Mouse (Mus musculus) embryonic facial prominence, embryonic 13.5 days (tissue): ENCODE data around the gene Camkk1. TPM values are rescaled to one million over a fixed set of nuclear protein-coding genes. Genes with fewer than 3 reads are reported as not detected.

ENCODE experiments used
- polyA plus RNA-seq: library from polyadenylated mRNA; unstranded; fragments of >200 nt; fragmentation: Nextera tagmentation; extraction: Ambion mirVana; gene quantifications from 2 replicates; pipeline ENCODE4 v1.2.1, GENCODE M21; 2015

Gene Camkk1
- polyA plus RNA-seq, 1 experiment from 2014 or later: 8.6 TPM

Other genes starting within 250 kb of the Camkk1 start
- 7.8 and 8.5 TPM in 2 replicates for gene Cyb5d2, start 222.9 kb upstream of the Camkk1 start, polyA plus RNA-seq
- gene Zzef1, start 222.8 kb upstream of the Camkk1 start, polyA plus RNA-seq: 10.6 and 11.6 TPM in 2 replicates
- 1.3 and 1.6 TPM in 2 replicates for gene Atp2a3, start 57.8 kb upstream of the Camkk1 start, polyA plus RNA-seq
- 0.96 and 1.0 TPM in 2 replicates for gene P2rx1, start 19.9 kb upstream of the Camkk1 start, polyA plus RNA-seq
- gene Ncbp3, start 28.8 kb downstream of the Camkk1 start, polyA plus RNA-seq: 14.4 and 14.5 TPM in 2 replicates
- gene Itgae, start 71.6 kb downstream of the Camkk1 start, polyA plus RNA-seq: 0.22 and 0.32 TPM in 2 replicates
- gene Haspin, start 119.3 kb downstream of the Camkk1 start, polyA plus RNA-seq: 14.6 and 16.2 TPM in 2 replicates
- 0.25 TPM in 1 of 2 replicates, not detected in the other for gene P2rx5, start 141.4 kb downstream of the Camkk1 start, polyA plus RNA-seq
- gene Emc6, start 158.0 kb downstream of the Camkk1 start, polyA plus RNA-seq: 94.3 and 102 TPM in 2 replicates
- 199 and 208 TPM in 2 replicates for gene Tax1bp3, start 158.1 kb downstream of the Camkk1 start, polyA plus RNA-seq
- gene Ctns, start 180.0 kb downstream of the Camkk1 start, polyA plus RNA-seq: 23.5 and 23.6 TPM in 2 replicates
- 1.6 and 1.9 TPM in 2 replicates for gene Shpk, start 180.5 kb downstream of the Camkk1 start, polyA plus RNA-seq
- gene Trpv1, start 215.3 kb downstream of the Camkk1 start, polyA plus RNA-seq: 0.11 TPM in 1 of 2 replicates, not detected in the other
- 0.12 and 0.15 TPM in 2 replicates for gene Trpv3, start 248.4 kb downstream of the Camkk1 start, polyA plus RNA-seq